Mouse (Mus musculus) frontal cortex, postnatal 36 days (tissue): Measurements from ENCODE around the gene Rhbdd2.

ENCODE experiments used
- DNase-seq, 2 experiments: peaks; one replicate each; pipeline ENCODE4 v3.0.0; 2022; ENCODE audit warnings: low spot score in 2 of 2

Rhbdd2 gene

DNA sequence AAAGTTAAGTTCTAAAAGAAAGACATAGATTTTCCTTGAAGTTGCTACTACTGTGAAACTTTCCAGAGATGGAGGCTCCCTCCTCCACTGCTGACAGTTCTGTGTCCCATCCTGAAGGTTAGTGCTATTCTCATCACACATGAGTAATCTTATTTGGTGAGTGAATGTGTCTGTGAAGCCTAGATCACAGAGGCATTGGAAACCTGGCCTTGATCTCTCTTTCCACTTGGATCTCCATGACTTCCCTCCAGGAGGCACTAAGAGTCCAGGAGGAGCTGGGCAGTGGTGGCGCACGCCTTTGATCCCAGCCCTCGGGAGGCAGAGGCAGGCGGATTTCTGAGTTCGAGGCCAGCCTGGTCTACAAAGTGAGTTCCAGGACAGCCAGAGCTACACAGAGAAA lies 49.6 kb downstream of the Rhbdd2 start:
- no peak for DNase-seq

GRCm38 (mm10) chr5:135682942-135683570 lies 50.6 kb downstream of the Rhbdd2 start:
- no peak for DNase-seq

- no peak for DNase-seq
Measured at GRCm38 (mm10) chr5:135690401-135690800, 58.0 kb downstream of the Rhbdd2 start.

DNA sequence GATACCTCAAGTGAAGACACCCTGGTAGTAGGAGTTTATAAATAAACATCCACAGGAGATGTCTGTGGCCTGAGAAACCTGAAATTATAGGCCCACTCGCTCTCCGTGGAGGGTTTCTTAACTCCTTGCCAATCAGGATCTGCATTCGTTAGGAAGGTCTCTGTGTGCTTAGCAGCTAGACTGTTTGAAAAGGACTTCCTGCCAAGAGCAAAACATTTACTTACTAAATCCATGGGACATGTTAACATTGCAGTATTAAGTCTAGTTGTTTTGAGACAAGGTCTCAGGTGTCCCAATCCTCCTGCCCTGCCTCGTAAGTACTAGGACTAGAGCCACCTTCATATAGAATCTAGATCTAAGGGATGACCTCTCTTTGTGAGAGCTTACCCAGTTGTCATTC lies 58.8 kb downstream of the Rhbdd2 start:
- DNase-seq = no peak

GRCm38 (mm10) chr5:135693281-135693853 lies 60.9 kb downstream of the Rhbdd2 start:
- DNase-seq = no peak

GRCm38 (mm10) chr5:135695277-135695721 lies 62.9 kb downstream of the Rhbdd2 start:
- no peak for DNase-seq
